Mouse (Mus musculus): ENCODE results near the gene Skint9. TPM values are rescaled to one million over a fixed set of nuclear protein-coding genes. Genes with fewer than 3 reads are reported as not detected.

Skint9 gene
- not detected in 4 replicates for total RNA-seq (2023; ENCODE audit: inconsistent age)

DNA sequence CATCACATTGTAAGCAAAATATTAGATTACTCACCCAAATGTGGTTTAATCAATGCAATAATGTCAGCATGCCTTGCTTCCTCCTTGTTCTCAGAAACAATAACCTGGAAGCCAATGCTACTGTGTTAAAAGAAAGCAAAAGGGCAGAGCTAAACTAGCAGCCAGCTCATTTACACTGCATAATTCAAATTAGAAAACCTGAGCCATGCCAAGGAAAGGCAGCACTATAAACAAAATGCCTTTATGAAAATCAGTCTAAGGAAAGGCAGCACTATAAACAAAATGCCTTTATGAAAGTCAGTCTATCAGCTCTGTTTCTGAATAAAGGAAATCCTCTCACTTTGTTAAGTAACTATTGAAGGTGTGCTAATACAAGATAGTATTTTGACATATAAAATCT lies at the start of gene Skint9:
Gene Skint9, minus strand, starts transcription at position 101 of the 400 bp plus-strand sequence.

Other genes with a start within 250 kb of the Skint9 start
- gene Skint3, start 201.7 kb downstream of the Skint9 start, total RNA-seq (2023; ENCODE audit: inconsistent age), result not detected in 4 replicates
- gene Skint2, start 123.2 kb upstream of the Skint9 start, total RNA-seq (2023; ENCODE audit: inconsistent age), result not detected in 4 replicates

Measured in B cell, adult (primary cell).